Mouse (Mus musculus): Measurements from ENCODE around the gene Mpp5.

Mpp5 gene

DNA sequence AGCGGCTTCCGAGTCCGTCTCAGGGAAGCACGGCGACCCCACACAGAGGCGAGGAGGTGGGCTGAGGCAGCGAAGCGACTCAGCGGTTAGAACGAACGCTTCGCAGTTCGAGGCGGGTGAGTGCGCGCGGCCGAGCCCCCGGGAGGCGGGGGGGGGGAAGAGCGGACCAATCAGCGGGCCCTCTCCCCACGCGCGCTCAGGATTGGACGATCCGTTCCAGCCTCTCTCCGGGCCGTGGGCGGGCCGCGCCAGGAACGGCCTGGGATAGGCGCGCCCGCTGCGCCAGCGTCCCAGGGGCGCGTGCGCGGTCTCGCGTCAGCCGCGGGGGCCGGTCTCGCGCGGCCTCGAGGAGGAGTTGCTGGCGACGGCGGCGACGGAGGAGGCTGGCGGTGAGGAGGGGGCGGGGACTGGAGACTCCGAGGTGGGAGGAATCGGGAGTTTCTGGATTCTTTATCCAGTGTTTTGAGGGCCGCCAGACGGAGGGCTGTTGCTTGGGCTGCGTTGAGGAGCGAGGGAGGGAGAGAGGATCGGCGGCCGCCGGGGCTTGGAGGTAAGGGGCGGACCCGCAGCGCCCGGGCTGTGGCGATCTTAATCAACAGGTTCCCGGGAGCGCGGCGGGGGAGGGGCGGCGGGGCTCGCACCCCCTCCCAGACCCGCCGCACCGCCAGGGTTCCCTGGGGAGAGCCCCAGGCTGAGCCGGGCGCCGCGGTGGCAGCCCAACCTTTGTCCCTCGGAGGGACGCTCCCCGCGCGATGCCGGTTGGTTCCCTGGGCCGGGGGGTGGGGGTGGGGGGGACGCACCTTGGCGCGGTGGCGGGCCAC is at the start of gene Mpp5:
TSS of gene Mpp5 (plus strand) at position 351 of the 821 bp plus-strand sequence.
- peak; percentile 98 for DNase-seq (ENCODE audit: low spot score in 2 of 2)

DNA sequence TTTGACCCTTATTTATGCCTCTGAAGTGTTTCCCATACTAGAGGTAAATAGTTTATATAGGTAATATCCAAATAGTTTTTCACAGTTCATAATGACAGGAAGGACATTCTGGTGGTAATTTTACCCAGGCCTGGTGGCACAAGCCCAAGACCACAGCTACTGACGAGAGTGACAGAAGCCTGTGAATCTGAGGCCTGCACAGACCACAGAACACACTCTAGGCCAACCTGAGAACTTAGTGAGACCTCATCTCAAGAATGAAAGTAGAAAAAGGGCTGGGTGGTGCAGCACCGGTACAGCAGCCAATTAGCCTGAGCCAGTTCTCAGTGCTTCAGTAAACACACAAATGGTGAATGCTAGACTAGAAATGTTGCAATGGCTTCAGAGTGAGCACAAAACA is 30.9 kb upstream of the Mpp5 start:
- DNase-seq (ENCODE audit: low spot score in 2 of 2), result no peak

DNA sequence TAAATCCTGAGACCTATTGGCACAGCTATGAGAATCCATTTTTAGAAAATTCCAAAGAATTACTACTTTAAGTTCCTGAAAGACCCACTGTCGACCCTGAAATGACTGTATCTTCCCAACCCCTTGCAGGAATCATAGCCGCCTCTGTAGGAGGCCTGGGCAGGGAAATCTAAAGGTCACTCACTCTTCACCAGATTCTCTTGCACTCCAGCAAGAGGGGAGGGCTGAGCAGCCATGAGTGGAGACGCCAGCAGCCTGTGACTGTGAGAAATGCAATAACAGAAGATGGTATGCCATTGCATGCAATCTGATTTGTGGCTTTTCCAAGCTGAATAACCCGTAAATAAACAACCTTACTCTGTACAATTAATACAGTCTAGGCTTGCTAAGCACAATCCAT is 21.0 kb upstream of the Mpp5 start:
- DNase-seq (ENCODE audit: low spot score in 2 of 2), result no peak

DNA sequence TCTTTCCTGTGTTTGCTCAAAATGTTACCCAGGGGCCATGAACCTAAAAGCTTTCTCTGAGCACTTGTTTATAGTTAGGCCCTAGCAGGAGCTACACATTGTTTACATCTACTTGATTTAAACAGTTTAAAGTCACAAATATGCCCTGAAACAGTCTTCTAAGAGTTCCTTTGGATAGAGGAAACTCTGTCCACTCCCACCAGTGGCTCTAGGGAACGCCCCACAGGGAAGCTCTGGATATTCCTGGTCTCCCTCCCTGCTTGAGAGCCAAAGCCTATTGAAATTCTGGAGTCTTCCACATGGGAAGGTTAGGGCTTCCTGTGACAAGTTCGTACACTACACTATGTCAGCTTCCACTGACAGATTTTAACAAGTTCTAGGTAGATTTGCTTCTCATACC is 9.1 kb upstream of the Mpp5 start:
- DNase-seq (ENCODE audit: low spot score in 2 of 2), result no peak

DNA sequence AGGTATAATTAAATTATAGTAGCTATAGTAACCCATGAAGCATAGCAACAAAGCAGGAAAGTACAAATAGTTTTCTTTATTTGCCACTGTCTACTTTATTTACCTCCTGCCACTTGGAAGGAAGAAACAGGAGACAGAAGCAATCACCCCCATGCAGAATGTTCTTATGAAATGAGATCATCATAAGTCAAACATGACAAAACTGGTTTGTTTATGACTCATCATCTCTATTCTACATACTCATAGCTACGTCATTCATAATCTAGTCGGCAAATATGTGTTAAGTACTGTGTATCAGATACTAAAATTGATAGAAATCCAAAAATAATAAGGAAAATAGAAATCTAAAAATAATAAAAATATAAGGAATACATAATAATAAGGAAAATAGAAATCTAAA is 8.4 kb upstream of the Mpp5 start:
- DNase-seq (ENCODE audit: low spot score in 2 of 2), result no peak

DNA sequence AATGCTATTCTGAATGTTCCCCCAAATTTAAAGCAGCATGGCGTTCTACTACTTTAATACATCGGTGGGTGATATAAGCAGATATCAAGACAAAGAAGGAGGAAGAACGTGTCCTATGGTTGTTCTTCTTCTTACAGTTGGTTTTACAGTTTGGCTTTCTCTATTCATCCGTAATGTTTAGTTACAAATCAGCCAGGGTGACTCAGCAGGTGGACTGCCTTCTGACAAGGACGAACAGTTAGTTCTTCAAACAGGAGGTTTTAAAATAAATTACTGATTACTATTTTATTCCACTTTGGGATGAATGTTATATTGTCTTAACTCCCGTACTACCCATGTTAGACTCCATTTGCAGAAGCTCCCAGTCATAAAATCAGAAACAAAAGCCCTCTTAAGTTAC is 2.5 kb upstream of the Mpp5 start:
- no peak for DNase-seq (ENCODE audit: low spot score in 2 of 2)

DNA sequence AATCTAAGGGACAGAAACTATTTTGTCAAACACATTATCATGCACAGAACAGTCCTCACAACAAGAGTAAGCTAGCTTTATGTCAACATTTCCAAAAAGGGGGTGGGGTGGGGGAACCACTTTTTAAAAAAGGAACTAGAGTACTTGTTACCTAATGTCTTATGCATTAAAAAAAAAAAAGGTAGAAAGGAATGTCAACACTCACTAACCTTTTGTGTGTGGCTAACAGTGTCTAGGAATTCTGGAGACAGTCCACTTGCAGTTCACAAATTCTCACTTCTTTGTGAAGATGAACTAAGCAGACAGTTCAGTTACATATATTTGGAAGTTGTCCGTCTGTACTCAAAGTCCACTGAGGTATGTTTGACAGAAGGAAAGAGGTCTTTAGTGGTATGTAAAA is 1.3 kb upstream of the Mpp5 start:
- no peak for DNase-seq (ENCODE audit: low spot score in 2 of 2)

DNA sequence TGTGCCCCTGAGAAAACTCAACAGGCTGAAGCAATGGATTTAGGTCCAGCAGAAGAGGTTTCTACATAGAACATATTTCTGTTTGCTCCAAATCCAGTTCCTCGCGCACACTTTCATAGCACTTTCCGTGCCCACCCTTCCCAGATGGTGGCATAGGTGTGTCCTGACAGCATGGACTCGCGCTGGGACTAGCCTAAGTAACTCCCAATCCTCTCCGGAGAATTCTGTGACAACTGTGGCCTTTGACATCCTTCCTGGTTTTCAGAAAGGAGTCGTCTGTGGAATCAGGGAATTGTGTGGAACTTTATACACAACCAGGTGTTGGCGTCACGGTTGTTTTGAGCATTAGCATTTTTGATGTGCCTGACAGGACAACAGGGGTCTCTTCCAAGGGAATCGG is 594 bp upstream of the Mpp5 start:
- DNase-seq (ENCODE audit: low spot score in 2 of 2), result peak in 1 of 2 experiments; percentile 31

DNA sequence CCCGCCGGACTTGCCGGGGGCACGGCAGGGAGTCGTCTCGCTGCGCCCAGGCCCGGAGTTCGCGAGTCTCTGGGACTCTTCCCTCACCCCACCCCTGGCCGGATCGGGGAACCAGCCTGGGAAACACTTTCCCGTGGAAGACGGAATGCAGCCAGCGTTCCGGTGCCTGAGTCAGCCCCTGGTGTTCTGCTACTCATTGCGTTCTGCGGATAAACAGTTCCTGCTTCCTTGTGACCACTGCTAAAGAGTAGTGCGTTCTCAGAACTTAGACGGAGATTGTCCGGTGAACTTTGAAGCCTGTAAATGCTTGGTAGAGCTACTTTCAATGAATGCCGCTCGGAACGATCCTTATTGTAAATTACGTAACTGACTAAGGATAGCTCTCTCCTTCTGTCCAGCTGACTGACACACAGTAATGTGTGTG is 683 bp downstream of the Mpp5 start:
- DNase-seq (ENCODE audit: low spot score in 2 of 2), result peak; percentile 54 to 58

DNA sequence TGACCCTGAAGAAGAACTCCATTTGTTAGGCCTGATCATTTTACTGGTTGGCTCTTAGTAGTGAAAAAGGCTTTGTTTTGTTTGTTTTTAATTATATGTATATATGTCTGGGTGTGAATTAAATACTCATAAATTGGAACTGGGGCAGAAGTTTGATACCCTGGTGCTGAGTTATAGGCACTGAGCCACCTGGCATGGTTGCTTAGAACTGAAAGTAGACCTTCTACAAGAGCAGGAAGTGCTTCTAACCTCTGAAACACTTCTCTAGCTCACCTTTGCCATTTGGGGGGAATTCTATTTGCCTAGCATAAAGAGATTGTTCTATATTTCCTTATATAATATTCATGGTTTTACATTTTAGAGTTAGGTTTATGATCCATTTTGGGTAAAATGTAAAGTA is 13.3 kb downstream of the Mpp5 start:
- no peak for DNase-seq (ENCODE audit: low spot score in 2 of 2)

DNA sequence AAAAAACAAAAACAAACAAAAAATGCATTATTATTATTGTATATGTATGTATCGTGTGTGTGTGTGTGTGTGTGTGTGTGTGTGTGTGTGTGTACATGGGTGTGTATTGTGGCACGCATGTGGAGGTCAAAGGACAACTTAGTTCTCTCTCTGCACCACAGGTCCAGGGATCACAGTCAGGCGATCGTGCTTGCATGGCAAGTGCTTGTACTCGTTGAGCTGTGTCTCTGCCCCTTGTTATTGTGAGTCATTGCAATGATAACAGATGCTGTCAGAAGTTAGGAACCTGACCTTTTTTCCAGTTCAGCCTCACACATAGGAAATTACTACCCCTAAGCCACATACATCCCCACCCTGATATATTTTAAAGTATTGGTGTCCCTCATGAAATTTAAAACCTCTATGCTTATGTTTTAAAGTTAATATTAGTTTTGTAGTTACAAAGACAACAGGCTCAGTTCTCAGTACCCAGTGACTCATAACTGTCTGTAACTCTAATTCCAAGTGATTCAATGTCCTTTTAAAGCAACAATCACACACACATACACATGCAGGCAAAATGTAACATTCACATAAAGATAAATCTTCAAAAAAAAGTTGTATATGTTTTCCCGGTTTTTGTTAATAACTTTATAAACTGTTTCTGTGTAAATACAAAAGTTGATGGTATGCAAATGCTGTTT is 20.5 kb downstream of the Mpp5 start:
- DNase-seq (ENCODE audit: low spot score in 2 of 2), result no peak

DNA sequence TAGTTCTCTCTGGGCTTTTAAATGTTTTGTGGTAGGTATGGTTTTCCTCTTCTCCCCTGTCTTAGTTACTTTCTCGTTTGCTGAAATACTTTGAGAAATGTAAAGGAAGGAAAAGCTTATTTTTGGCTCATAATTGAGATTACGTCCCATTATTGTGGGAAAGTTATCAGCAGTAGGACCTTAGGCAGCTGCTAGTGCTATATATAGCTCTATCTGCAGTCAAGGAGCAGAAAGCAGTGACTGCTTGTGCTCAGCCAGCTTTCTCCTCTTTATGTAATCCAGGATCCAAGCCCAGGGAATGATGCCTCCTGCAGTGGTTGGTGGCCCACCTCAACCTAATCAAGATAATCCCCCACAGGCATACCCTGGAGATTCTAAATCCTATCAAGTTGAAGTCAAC is 24.5 kb downstream of the Mpp5 start:
- DNase-seq (ENCODE audit: low spot score in 2 of 2), result no peak

DNA sequence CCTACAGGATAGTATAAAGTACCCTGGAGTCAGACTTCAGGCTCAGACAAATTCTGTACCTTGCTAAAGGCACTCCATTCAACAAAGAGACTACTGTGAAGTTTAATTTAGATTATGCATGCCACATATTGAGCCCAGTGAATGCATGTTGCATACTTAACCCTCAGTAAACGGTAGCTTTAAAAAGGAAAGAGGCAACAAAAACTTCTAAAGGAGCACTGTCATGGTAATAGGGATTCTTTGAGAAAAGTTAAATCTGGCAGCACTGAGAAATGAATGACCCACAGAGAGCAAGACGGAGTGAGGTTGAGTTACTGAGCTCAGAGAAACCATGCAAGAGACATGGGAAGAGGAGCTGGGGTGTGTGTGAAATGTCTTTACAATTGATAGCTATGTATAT is 29.2 kb downstream of the Mpp5 start:
- no peak for DNase-seq (ENCODE audit: low spot score in 2 of 2)

DNA sequence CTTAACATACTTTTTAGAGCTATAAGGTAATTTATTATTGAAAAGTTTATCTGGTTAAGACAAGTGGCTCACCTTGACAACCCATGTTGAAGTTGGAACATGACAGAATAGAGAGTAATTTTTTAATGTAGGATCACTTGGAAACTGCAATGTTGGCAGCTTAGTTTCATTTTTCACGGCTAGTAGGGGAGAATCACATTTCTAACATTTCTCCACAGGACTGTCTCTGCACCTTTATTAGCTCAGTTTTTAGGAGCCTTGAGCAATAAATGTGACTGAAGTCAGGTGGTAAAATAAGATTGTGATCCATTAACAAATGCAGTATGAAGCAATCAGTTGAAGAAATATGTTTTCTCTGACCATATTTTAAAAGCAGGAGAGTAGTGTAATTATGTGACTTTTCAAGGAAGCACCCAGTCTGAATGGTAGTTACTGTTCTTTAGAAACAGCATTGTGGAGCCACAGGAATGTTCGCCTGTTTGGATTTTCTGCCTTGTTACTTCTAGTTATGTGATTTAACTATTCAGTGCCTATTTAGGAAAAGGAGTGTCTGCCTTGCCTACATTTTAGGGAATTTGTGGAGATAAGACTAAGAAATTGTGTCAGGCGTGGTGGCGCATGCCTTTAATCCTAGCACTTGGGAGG is 29.8 kb downstream of the Mpp5 start:
- DNase-seq (ENCODE audit: low spot score in 2 of 2), result no peak

DNA sequence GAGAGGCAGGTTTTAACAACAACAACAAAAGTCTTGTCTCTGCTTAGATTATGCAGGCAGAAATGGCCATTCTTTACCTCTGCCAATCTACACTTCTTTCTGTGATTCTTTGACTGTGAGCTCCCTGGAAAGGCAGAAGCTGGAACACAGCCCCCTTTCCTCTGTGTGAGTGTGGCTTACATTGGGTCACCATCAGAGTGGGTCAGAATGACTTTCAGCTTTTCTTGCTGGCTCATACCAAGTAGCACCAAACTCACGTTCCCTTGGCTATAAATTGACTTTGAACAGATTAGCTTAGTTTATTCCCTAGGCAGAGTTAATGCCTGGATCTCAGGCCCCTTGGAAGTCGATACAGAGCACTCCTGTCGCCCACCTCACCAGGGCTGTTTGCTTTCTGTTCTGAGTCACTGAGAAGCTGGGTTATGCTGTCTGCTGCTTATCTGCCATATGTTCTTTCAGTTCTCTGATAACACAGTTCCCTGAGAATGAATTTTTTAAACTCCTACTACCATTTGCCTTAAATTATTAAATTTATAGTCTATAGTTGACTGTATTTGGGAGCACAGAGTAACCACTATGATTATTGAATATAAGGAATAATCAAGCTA is 39.7 kb downstream of the Mpp5 start:
- no peak for DNase-seq (ENCODE audit: low spot score in 2 of 2)

DNA sequence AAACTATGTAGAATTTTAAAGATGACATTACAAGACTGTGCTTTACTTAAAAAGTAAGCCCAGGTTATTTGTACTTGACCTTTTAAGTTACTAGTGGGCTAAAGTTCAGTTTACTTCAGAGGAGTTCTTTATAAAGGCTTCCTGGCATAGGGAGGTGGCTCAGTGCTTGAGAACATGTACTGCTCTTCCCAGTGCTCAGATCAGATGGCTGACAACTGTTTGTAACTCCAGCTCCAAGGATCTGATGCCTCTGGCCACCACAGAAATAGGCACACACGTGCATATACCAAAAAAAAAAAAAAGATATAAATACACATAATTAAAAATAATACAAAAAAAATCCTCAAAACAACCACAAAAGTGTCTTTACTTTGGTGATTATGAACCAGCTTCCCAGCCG is 42.1 kb downstream of the Mpp5 start:
- no peak for DNase-seq (ENCODE audit: low spot score in 2 of 2)

DNA sequence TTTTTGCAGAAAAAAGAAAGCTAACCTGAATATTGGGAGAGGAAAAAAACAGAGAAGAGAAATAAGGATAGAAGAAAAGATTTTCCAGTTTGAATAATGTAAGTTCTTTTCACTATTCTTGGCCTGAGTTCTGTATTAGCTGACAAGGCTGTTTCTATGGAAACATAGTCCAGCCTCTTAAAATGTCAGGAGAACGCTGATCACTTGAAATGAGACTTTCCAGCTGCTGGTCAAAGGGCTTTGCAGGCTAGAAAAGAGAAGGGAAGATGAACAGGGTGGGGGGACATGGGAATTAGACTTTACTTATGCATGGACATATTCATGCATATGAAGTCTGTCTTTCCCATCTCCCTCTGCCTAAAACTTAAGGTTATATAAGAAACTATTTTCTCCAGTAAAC is 45.5 kb downstream of the Mpp5 start:
- no peak for DNase-seq (ENCODE audit: low spot score in 2 of 2)

DNA sequence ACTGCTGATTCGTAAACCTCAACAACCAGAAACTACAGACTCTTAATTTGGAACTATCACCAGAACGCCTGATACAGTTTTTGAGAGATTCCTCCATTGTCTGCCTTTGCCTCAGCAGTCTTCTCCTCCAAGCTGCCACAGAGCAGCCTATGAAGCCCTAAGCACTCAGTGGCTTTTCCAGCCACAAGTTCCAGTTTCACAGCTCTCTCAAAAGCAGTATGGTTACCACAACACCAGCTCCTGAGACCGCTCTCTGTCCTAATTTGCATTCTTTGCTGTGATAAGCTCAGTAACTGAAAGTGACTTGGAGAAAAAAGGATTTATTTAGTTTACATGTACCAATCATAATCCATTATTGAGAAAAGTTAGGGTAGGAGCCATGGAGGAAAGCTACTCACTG is 51.3 kb downstream of the Mpp5 start:
- no peak for DNase-seq (ENCODE audit: low spot score in 2 of 2)

DNA sequence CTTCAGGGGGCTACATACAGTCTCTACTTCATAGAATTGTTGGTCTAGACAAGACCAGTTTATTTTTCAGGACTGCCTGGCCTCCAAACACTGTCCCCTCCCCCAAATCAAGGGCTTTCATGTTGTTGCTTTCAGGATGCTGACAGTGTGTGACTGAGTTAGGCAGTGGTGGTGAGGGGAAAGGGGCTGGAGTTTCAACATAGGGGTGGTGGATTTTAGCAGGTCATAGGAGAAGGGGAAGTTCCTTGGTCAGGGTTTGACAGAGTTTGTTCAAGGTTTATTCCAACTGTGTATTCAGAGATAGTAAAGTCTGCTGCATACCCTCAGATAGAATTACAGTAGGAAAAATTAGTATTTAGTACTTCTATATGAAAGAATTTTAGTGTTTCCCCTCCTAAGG is 53.1 kb downstream of the Mpp5 start:
- no peak for DNase-seq (ENCODE audit: low spot score in 2 of 2)

DNA sequence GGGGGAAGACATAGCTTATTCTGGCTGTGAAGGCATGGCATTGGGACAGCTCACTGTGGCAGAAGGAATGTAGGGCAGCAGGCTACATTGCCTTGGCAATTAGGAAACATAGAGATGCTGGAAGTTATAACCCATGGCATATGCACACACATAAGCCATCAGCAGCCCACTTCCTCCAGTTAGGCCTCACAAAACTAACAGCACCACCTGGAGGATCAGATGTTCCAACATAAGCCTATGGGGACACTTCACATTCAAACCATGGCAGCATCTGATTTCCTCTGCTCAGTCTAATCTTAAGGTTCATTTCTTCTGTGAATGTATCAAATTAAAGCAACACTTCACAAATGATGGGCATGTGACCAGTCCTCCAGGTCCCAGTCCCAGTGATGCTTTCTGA is 65.7 kb downstream of the Mpp5 start:
- no peak for DNase-seq (ENCODE audit: low spot score in 2 of 2)

DNA sequence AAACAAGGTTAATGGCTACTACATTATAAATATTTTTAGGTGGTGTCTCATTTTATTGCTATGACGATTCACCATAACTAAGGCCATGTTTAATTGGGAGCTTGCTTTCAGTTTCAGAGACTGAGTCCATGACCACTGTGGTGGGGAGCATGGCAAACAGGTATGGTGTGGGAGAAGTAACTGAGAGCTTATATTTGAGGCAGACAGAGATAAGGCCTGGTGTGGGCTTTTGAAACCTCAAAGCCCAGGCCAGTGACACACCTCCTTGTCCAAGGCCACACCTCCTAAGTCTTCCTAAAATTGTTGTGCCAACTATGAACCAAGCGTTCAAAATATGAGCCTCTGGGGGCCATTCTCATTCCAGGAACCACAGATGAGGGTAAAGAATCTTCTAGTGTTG is 85.8 kb downstream of the Mpp5 start:
- no peak for DNase-seq (ENCODE audit: low spot score in 2 of 2)

DNA sequence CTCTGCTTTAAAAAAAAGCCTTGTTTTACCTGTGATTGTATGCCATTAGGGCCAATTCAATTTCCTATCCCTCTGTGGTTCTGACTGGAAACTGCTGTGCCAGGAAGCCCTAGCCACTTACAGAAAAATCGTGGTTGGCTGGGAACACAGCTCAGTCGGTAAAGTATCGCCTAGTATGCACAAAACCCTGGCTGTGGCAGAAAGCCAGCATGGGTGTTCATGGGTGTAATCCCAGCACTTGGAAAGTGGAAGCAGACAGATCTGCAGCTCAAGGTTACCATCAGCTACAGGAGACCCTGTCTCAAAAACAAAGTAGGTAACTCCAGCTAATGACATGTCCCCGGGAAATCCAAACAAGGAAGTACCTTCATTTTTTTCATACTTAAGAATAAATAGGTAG is 91.2 kb downstream of the Mpp5 start:
- DNase-seq (ENCODE audit: low spot score in 2 of 2), result no peak

DNA sequence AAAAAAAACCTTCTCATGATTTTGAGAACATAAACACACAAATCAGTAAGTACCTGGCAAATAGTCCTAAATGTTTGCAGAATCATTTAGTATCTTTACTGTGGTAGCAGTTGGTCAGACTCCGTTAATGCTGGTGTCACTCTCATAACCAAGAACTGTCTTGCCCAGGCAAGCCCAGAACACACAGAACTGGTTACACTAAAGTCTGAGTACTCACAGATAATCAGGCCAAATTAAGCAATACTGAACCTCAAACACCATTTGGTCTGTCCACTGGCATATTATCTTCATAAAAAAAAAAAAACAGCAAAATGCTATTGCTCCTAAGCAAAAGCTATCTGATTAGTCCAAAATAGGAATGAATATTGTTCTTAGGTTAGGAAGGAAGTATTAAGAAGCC is 93.7 kb downstream of the Mpp5 start:
- no peak for DNase-seq (ENCODE audit: low spot score in 2 of 2)

Data from right cerebral cortex, postnatal 10 days (tissue).